Comparison of ENCODE assay signal across 9 mouse cellular contexts in the genomic region with DNA sequence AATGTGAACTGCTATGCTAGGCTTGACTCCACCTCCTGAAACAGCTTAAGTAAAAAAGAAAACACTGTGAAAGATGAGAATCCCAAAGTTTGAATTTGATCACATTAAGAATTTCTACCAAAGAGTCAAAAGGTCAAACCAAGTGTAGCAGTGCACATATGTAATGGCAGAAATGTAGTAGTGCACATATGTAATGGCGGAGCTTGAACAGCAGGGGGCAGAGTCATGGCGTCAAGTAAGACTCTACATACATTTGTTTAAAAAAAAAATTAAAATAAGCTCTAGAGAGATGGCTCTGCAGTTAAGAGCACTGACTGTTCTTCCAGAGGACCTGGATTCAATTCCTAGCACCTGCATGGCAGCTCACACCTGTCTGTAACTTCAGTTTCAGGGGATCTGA.
DNase-seq lines count a peak whose midpoint lies in the region; ATAC-seq and TF ChIP-seq lines count a peak whose summit lies in the region.
"Had no signal": no experiment of that assay in that cellular context is flagged by ENCODE, and none has a peak within 500 bp of the region (broad histone marks: within the 10 kb centered on the region; RNA-seq: fewer than 3 reads in every experiment).

No protein-coding gene starts in this region.

- no peaks in the 10 kb centered on the region for H3K4me1 ChIP-seq in embryonic facial prominence, embryonic 10.5 days
- no peaks in the 10 kb centered on the region for H3K4me1 ChIP-seq in liver, postnatal 0 days (ENCODE audit: insufficient read depth)

- CTCF ChIA-PET in Patski (lab: Charles Lee), result interaction anchor here (0.6 to 1.9 kb wide), 8 partner anchors 9 to 326 kb away, joined by 3 to 11 read pairs (median 4); no protein-coding TSS in a partner anchor

- H3K4me2 ChIP-seq in liver, postnatal 0 days (ENCODE audit: low read depth, low read length), result no peak overlapping the region

- no peak overlapping the region for H3K27ac ChIP-seq in embryonic facial prominence, embryonic 10.5 days (replicated peaks)
- H3K27ac ChIP-seq in liver, postnatal 0 days (ENCODE audit: low read depth), result no peak overlapping the region
- H3K27ac ChIP-seq: macrophage had no signal

- 28% methylated on average over 2 of the region's 2 CpGs for WGBS in embryonic facial prominence, embryonic 10.5 days
- 11% methylated on average over 2 of the region's 2 CpGs for WGBS in liver, postnatal 0 days (ENCODE audit: insufficient replicate concordance)

- ATAC-seq in CD4-positive, CD25-positive, alpha-beta regulatory T cell, adult 4 months, result peak; percentile 60
- ATAC-seq in Patski, result no peak
- ATAC-seq in liver, postnatal 0 days, result no peak

- no peak overlapping the region for H3K9ac ChIP-seq in liver, postnatal 0 days (replicated peaks)

- POLR2A ChIA-PET in Patski (lab: Charles Lee), result no interaction called here

- no peak overlapping the region for H3K4me3 ChIP-seq in embryonic facial prominence, embryonic 10.5 days
- no peak overlapping the region for H3K4me3 ChIP-seq in liver, postnatal 0 days (ENCODE audit: low read depth, low read length)

- H3K27me3 ChIP-seq in Patski, result no peaks in the 10 kb centered on the region
- no peaks in the 10 kb centered on the region for H3K27me3 ChIP-seq in embryonic facial prominence, embryonic 10.5 days (replicated peaks; ENCODE audit: low read depth, poor library complexity, severe bottlenecking)
- no peaks in the 10 kb centered on the region for H3K27me3 ChIP-seq in liver, postnatal 0 days (ENCODE audit: insufficient read depth, low read length)

- DNase-seq in kidney, adult 9 months, result peak; percentile 43
- DNase-seq in kidney, adult 11 months, result no peak
- DNase-seq in Patski (ENCODE audit: low read depth, low spot score), result no peak
- DNase-seq in embryonic facial prominence, embryonic 10.5 days (ENCODE audit: low spot score), result peak; percentile 65
- DNase-seq in liver, postnatal 0 days, result peak; percentile 60
- peak; percentile 55 for DNase-seq in thymus, postnatal 14 days
- no peak for DNase-seq in ovary, adult 18-20 months (ENCODE audit: low spot score)

- in situ Hi-C loops in Patski (cut with MboI; ENCODE audit: low pct_unique_long_range_greater_than_20kb), result loop anchor here (5.0 to 10.0 kb wide), 4 partner anchors 96 to 501 kb away; a partner anchor contains a TSS

- H3K36me3 ChIP-seq in embryonic facial prominence, embryonic 10.5 days (replicated peaks), result no peaks in the 10 kb centered on the region
- no peaks in the 10 kb centered on the region for H3K36me3 ChIP-seq in liver, postnatal 0 days (replicated peaks; ENCODE audit: insufficient read depth, low read length)

- TF ChIP-seq EP300 in liver, postnatal 0 days (IDR thresholded peaks at IDR 0.05; ENCODE audit: low read depth), result no peak

- no peaks in the 10 kb centered on the region for H3K9me3 ChIP-seq in embryonic facial prominence, embryonic 10.5 days
- no peaks in the 10 kb centered on the region for H3K9me3 ChIP-seq in liver, postnatal 0 days (ENCODE audit: low read length)

- TF ChIP-seq CTCF in Patski (IDR thresholded peaks at IDR 0.05), result peak; percentile 70
- peak; percentile 74 for TF ChIP-seq CTCF in liver, postnatal 0 days (IDR thresholded peaks at IDR 0.05; ENCODE audit: low read depth)

Comparison
In these comparisons a context has a peak if more than half of its experiments do, and no peak if none do; other contexts are left out.
1. DNase-seq: peak in kidney, adult 9 months (single experiment), embryonic facial prominence, embryonic 10.5 days (single experiment), liver, postnatal 0 days (single experiment) and thymus, postnatal 14 days (single experiment); none in kidney, adult 11 months (single experiment), Patski (single experiment) and ovary, adult 18-20 months (single experiment).